Mouse (Mus musculus) embryonic fibroblast, embryonic 13.5 days (primary cell): ENCODE data around the gene Gss.

ENCODE experiments used
- CTCF ChIP-seq: IDR thresholded peaks from 2 replicates; pipeline ENCODE4 v1.5.1; 2011; ENCODE audit warnings: mild to moderate bottlenecking, control low read depth, low read length, moderate library complexity, borderline replicate concordance; ENCODE audit not compliant: insufficient read depth
- POLR2A ChIP-seq: IDR thresholded peaks from 2 replicates; pipeline ENCODE4 v1.6.1; 2011; ENCODE audit warnings: low read depth, mild to moderate bottlenecking, control low read depth, low read length, moderate library complexity

DNA sequence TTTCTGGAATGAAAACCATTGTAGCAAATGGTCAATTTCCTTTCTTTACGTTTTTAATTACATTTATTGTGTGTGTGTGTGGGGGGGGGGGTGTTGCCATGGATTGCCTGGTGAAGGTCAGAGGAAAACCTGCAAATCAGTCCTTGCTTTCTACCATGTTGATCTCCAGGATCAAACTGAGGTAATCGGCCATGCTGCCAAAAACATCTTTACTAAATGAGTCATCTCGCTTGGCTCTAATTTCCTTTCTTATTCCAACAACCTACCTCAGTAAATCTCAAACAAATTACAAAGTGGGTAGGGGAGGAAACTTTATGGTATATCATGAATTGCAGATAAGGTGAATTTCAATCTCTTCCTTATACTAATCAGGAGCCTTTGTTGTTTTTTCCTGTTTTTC is 4.5 kb downstream of the Gss start:
- TF ChIP-seq CTCF: no peak
- TF ChIP-seq POLR2A: no peak
